Mouse (Mus musculus) natural killer cell, adult 2 months (primary cell): ENCODE results near the gene Ablim1.
A peak's percentile ranks its signal among the peaks of the same experiment; 100 is the strongest.

Experiments
- DNase-seq, 2 experiments: peaks; one replicate each; pipeline ENCODE4 v3.0.0; 2022; ENCODE audit warnings: low spot score in 2 of 2

Gene Ablim1

DNA sequence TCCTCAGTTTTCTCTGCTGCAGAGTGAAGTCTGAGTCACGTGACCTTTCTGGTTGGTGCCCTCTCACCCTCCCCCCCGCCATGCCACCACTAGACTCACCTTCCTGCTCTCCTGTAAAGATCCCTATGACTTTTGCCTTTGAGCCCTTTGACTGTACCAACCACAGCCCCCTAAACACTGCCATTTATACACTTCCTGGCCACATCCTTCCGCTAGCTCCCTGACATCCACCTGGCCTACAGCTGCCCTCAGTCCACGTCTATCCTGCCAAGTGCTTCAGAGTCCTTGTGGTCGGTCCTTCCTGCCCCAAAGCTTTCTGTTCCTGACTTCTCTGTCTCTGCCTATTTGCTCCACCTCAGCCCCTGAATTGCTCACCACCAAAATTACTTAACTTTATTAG is 29.1 kb upstream of the Ablim1 start:
- peak; percentile 16 for DNase-seq

DNA sequence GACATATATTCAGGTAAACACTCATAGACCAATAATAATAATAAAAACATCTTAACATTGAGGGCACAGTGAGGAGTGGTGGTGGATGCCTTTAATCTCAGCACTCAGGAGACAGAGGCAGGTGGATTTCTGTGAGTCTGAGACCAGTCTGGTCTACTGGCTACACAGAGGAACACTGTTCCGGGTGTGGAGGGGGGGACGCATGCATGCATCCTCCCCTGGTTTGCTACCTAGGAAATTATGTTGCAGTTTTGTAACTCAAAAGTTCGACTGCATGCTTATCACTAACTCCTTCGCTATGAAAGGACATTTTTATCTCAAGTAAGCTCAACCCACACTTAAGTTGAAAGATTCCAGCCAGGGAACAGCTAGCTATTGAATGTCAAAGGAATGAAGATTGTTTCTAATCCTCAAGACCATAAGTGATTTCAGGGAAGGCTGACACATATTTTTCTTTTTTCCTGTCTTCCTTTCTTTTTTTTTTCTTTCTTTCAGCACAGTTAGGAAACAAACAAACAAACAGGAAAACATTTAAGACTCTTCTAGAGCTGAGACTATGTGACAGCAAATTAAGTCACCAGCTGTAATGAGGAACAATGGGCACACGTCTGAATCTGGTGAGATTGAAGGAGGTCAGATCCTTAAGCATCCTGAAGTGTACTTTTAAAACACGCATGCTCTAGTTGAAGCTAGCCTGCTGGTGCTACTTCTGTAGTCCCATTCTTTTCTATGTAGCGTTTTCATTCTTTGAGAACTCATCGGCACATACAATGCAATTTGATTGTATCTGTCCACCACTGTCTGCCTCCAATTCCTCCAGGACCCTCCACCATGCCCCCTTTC is 26.4 kb upstream of the Ablim1 start:
- no peak for DNase-seq

DNA sequence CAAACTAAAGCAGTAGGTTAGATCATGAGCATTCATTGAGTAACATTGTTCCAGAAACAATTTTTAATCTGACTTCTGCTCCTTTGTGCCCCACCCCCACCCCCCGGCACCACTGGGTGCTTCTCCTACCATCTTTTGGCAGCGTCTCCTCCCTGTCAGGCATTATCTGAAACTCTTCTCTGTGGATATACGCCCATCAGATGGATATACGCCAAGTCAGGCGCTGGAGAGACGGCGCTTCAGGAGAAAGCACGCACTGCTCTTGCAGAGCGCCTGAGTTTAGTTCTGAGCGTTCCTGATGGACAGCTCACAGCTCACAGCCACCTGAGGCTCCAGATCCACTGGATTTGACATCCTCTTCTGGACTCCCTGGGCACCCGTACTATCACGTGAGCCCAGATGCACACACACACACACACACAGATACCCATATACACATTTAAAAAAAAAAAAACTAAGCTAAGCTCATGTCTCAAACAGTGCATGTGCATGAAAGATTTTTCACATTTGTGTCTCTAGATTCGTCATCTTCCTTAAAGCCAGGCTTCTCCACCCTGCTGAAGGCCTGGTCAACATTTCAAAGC is 24.7 kb upstream of the Ablim1 start:
- DNase-seq = no peak

DNA sequence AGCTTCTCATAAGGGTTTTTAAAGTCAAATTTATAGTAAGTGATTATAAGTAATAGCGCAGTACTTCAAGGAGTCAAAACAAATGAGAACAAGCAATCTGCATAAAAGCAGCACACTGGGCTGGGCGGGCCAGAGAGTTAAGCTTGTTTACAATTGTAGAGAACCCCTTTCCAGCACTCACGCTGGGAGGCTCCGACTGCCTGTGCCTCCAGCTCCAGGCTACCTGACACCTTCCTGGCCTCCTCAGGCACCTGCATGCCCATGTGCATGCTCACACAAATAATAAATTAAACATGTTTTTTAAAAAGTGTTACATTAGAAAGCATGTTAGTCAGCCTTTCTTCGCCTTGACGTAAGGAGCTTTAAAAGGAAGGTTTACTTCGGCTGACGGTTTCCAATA is 20.4 kb upstream of the Ablim1 start:
- DNase-seq = no peak

DNA sequence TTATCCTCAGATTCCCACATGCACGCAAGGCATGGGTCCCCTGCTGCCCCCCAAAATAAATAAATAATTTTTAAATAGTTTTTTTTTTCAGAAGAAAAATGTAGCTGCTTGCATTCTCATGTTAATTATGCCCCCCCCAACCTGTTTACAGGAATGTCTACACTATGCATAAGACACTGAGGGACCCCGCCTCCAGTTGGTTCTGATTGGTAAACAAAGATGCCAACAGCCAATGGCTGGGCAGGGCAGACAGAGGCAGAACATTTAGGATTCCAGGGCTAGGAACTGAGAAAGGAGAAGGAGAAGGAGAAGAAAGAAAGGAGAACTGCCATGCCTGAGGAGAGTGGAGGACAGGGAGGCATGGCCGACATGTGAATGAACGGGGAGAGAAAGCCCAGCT is 18.6 kb upstream of the Ablim1 start:
- no peak for DNase-seq

DNA sequence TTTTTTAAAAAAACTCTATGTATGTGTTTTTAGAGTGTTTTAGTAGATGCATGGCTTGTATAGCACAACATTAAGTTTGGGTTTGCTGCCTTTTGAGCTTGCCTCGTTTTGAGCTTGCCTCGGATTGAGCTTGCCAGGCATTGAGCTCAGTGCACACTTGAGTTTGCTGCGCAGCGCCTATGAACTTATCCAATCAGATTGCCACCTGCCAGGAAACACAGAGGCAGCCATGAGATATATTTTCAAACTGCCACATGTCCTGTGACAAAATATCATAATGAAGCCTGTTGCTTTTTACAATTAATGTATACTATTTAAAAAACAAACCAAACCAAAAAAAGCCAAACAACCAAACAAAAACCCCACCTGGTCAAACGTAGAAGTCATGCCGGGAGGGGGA is 16.5 kb upstream of the Ablim1 start:
- DNase-seq = no peak

DNA sequence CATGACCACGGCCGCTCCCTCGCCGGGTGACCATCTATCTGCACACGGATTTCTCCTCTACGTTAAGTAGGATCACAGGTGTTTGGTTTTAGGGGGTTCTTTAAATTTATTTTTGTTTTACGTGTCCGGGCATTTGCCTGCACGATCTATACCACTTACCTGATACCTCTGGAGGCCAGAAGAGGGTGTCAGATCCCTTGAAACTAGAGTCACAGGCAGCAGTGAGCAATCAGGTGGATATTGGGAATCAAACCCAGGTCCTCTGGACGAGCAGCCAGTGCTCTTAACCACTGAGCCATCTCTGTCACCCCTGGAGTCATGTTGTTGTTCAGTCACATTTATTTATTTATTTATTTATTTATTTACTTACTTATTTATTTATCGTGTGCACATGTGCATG is 15.6 kb upstream of the Ablim1 start:
- no peak for DNase-seq

DNA sequence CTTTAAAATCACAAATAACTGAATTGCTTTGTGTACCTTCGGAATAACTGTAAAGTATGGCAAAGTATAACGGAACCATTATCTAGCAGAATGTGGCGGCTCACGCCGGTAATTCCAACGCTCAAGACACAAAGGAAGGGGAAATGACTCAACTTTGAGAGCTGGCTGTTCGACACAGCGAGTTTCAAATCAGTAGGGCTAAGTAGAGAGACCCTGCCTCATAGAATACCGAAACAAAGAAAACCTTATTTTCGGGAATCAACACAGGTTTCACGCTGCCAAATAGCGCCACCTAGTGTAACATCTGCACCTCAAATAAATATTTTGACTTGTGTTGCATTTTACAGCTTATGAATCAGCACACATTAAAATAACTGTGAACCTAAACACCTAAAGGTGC is 14.1 kb upstream of the Ablim1 start:
- peak; percentile 13 to 41 for DNase-seq

DNA sequence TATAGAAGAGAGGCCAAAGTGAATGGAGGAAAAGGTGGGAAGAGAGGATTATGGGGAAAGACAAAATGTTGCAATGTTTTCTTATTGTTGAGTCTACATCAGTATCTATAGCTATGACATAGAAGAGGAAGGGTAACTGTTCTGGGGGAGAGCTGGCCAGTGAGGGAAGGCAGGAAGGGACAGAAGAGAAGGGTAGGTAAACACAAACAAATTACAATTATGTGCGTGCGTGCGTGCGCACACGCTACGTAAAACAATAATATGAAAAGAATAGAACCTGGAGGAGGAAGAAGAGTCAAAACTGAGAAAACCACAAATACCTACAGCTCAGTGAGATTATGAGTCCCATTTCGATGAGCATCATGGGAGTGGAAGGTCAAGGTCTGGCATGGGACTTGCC is 13.6 kb upstream of the Ablim1 start:
- no peak for DNase-seq

DNA sequence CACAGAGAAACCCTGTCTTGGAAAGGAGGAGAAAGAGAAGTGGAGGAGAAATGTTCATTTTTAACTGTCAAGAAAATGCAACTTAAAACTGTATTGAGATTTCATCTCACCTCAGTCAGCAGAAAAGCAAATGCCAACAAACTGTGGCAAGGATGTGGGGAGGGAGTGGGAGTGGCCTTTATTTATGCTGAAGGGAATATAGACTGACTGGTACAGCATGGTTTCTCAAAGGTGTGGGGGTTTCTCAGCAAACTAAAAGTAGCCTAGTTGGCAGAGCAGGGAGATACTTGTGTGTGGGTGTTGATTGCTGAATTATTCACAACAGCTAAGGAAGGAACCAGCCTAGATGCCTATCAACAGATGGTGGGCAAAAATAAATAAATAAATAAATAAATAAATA is 13.0 kb upstream of the Ablim1 start:
- no peak for DNase-seq

DNA sequence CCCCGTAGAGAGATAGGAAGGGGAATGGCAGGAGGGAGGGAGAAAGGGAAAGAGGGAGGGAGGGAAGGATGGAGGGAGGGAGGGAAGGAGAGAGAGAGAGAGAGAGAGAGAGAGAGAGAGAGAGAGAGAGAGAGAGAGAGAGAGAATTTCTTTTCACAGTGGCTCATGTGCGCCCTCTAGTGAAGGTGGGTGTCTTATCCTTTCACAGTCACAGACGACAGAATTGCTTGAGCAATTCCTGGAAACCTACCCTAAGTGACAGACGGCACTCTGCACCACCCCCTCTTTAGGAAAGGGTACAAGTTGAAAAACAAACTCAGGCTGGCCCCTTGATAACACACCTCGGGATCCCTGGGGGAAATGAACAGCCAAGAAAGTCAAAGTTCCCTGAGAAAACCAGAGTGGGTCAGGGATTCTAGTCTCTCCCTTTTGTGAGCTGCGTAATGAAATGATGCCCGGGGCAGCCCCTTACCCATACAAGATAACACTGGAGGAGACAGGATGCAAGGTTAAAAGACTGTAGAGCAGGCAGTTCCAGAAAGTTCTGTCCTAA is 11.1 kb upstream of the Ablim1 start:
- DNase-seq = peak; percentile 39 to 57

DNA sequence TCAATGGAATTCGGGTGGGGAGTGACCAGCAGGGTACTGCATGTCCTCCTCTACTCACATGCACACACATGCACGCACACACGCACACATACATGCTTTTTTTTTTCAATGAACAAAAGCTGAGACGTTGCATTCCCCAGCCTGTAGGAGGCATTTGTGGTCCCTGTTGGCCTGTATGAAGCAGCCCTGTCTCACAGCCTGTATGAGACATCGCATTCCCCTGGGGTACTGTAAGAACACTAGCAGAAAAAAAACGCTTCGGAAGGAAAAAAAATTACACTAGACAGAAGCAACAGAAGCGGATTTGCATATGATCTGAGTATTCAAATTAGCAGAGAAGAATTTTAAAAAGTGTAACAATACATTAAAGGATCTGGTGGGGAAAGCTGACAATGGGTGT is 8.4 kb upstream of the Ablim1 start:
- DNase-seq = no peak

DNA sequence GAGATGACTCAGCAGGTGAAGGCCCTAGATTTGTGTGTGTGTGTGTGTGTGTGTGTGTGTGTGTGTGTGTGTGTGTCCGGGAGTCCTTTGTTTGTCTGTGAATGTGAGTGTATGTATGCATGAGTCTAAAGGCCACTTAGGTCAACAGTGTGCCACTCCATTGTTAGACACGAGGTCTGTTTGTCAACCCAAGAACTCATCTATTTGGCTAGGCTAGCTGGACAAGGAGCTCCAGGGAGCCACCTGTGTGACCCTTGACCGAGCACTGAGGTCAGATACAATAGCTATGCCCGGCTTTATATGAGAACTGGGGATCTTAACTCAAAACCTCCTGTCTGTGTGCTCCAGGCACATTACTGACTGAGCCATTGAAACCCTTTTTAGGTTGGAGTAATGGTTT is 7.8 kb upstream of the Ablim1 start:
- no peak for DNase-seq

DNA sequence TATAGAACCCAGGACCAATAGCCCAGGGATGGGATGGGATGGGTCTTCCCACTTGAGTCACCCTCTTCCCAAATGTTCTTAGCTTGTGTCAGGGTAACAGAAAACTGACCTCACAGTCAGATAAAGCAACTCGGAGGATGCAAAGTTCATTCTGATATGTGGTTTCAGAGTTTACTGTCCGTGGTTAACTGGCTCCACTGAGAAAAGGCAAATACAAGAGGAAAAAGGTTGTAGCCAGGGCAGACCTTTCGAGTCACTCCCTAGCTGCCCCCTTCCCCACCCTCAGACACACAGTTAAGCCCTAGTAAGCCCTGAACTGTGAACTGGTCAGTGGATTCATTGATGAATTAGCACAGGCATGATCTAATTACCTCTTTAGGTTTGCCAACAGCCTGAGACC is 7.1 kb upstream of the Ablim1 start:
- DNase-seq = no peak

DNA sequence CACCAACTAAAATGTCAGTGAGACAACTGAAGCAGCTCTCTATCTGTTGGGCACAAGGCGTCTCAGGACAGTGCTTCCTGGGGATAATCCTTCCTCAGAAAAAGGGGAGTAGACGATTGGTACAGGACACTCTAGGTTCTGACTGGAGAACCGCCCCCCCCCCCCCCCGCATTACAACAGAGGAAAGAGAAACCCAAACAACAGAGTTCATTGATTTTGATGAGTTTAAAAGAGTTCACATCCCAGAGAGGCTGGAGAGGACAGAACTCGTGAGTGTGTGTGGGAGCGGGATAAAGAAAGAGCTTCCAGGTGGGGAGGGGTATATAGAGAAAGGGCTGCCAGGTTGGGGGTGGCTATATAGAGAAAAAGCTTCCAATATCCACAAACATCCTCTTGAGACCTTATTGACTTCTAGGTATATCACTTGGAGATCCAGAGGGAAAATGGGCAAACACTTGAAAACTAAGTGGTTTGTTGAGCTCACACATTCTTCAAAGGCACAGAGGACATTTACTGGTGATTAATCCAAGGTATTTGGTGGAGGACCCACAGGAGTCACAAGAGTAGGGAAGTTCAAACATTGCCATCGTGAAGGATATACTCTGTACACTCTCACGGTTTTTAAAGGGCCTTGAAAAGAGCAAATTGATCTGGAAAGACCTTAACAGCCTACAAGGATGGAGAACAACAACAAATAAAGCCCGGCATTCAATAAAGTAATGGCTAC is 6.1 kb upstream of the Ablim1 start:
- DNase-seq = no peak

DNA sequence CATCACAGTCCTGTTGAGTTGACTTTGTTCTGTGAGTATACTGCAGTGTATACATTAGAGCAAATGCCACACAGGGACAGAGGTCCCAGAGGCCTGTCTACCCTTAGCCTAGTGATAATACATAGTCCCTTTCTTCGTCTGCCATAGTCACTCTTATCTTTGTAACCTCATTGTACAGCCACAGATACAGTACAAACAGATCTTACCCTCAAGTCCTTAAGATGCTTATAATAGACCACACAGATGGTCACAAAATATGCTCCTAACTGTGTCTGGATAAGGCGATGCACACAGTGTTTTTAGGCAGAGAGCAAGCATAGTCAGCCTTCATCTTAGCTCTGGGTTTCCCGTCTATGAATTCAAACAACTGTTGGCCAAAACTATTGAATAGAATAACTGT is 1.9 kb upstream of the Ablim1 start:
- DNase-seq = no peak

DNA sequence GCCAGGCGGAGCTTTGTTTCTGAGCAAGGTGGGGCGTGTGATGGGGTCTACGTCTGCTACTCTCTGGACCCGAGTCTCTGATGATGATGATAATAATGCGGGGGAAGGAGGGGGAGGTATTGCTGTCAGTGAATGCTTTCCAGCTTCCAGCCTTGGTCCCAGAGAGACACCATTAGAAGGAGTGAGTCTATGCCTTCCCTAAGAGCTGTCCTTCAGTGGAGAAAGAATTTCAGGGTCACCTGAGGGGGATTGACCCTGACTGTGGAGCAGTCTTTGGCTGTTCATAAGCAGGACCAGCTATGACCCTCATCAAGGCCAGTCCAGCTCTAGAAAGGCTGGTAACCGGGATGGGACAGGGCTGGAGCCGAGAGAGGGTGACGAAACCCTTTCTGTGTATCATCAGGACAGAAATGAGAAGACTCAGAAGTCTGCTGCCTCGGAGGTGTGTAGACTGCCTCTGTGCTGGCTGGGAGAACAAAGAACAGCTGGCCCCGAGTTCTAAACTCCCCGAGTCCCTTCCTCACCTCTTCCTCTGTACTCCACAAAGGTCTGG is 370 bp upstream of the Ablim1 start:
- DNase-seq = no peak

DNA sequence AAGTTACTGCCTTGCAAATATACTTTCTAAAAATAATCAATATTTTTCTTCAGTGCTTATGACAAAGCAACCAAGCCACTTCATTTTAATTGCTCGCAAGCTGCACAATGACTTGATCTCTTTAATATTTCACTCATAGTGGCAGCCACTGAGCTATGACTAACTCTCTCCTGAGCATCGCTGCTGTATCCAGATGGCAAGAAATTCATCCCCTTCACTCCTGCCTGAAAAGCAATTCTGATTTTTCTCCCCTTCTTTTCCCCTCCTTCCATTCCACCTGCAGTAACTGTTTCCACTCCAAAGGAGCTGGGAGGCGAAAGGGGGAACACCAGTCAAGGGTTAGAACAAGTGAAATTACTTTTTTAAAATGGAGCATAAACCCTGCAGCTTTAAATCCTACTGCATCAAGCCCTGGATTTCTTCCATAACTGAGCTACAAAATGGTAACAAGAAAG is 801 bp downstream of the Ablim1 start:
- DNase-seq = no peak

DNA sequence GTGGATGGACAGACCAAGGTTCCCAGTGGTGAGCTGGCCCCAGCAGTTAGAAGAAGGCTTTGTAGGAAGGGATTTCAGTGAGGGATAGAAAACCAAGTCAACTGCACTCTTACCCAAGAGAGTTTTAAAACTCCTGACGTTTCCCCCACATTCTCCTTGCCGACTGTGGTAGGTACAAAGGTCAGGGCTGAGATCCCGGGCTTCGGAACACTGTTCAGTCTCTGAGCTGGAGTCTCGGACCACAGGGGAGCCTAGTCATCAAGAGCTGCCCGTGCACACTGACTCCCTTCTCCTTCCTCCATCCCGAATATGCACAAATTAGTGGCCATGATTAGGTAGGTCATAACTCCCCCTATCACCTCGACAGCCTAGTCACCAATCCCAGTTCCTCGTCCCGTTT is 1.5 kb downstream of the Ablim1 start:
- DNase-seq = no peak

DNA sequence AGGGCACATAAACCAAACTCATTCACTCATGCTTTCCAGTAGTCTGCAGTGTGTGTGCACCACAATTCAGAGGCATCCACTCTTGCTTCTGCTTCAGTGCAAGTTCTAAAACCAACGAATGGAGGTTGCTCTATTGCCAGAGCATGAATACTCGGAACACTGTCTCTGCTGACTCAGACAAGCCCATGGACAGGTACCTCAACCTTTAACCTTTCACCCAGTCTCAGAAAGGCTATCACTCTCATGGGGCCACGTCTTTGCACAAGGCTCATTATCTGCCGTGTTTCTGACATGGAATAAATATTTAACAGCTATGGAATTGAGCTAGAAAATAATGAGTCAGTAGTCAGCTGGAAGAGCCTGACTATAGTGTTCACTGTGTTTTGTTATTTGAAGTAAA is 4.7 kb downstream of the Ablim1 start:
- no peak for DNase-seq

DNA sequence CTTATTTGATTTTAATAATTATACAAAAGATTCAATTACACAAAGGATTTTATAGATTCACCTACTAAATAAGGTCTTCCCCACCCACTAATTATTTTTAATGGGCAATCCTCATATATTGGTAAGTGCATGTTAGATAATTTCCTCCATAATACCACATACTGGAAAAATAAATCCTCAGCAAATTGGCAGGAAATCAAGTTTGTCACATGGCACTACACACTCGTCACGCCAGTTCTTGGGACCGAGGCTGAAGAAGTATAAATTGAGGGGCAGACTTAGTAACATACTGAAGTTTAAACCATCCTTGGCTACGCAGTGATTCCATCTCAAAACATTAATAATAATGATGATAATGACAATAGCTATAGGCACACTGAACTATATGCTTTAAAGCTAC is 8.1 kb downstream of the Ablim1 start:
- no peak for DNase-seq

DNA sequence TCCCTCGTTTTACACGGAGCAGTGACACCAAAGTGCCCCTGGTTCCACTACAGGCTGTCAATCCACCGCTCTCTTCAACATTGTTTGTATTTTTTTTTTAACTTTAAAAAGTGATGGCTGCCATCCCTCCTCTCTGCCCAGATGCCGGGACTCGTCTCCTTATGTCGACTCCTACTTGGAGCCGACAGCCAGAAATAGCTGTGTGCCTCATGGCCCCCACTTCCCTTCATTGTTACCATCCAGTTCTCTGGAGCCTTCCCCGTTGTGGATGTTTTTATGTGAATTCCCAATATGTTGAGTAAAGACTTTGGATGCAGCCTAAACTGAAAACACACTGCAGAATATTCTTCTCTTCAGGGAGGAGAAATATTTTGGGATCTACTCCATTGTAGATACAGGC is 8.7 kb downstream of the Ablim1 start:
- no peak for DNase-seq
